Mouse (Mus musculus): Measurements from ENCODE around the gene Slc25a5.
A peak's percentile ranks its signal among the peaks of the same experiment; 100 is the strongest.

The Slc25a5 gene

DNA sequence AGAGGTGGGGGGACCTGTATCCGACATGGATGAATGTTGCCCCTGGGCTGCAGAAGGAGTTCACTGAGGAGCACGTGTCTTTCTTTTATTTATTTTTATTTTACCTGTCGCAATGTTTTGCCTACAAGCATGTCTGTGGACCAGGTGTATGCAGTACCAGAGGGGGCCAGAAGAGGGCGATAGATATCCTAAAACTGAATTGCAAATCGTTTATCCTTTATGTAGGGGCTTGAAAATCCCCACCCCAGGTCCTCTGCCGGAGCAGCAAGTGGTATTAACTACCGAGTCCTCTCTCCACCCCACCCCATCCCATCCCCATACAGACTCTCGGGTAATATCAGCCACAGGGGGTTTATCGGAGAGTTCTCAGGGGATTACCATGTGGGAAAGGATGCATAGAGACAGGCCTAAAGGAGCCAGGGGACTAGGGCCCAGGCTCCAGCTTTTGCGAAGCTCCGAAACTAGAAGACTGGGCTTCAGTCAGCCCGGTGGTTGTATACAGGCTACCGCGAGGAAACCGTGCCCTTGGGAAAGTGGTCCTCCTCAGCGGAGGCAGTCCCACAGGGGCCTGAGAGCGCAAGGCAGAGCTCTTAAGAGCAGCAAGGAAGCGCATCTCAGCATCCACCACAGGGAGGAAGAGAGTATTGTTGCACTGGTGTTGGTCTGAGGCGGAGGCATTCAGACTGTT lies 38.1 kb downstream of the Slc25a5 start:
- peak; percentile 74 for DNase-seq (ENCODE audit: low read depth, low spot score)

DNA sequence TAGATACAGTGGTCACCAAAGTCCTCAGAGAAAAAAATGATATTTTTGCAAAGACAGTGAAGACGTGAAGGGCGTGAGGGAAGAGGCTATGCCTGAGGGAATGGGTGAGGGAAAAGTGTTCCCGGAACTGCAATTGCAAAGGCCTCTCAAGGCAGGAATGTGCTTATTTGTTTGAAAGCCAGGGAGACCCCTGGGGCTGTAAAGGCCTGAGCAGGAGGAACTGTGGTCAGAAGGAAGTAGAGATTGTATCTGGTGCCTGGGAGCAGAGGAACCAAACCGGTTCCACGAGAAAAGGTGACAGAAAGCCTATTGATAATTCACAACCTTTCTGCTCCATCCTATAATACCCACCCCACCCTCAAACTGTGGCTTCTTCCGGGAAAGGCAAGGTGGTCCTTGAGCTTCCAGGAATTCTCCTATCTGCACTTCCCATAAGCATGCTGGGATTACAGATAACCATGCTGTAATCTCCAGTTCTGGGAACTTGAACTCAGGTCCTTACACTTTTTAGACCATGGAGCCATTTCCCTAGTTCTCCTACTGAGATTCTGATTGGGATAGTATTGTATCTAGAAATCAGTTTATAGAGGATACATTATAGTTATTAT lies 41.7 kb downstream of the Slc25a5 start:
- DNase-seq (ENCODE audit: low read depth, low spot score) = no peak

DNA sequence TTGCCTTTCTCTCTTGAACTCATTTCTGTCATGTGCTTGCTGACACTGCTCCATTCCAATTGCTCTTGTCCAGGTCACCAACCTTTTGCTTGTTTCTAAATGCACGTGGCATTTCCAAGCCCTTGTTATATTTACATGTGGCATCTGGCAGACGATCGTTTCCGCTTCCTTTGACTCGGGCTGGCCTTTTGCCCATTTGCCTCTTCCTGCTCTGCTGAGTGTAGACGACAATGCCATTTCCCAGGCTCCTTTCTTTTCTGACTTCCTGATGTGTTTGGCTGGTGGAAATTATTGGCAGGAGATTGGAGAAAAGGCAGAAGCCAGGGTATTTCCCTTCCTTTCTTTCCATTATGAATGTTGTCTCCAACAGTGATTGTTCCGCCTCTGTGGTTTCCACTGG lies 43.9 kb downstream of the Slc25a5 start:
- DNase-seq (ENCODE audit: low read depth, low spot score) = no peak

DNA sequence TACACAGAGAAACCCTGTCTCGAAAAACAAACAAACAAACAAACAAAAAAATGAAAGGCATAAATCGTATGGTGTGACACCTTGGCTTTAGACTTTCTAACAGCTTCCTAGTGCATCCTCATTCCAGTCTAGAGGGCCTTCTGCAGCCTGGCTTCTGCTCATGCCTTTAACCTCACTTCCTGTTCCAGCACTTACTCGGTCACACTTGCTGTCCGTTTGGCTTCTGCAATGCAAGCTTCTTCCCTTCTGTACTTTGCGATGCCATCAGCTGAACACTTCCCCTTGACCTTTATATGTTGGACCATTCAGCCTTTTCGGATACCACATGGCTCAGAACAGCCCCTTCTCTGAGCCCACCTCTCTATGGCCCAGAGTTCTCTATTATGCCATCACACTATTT lies 46.2 kb downstream of the Slc25a5 start:
- DNase-seq (ENCODE audit: low read depth, low spot score) = no peak

DNA sequence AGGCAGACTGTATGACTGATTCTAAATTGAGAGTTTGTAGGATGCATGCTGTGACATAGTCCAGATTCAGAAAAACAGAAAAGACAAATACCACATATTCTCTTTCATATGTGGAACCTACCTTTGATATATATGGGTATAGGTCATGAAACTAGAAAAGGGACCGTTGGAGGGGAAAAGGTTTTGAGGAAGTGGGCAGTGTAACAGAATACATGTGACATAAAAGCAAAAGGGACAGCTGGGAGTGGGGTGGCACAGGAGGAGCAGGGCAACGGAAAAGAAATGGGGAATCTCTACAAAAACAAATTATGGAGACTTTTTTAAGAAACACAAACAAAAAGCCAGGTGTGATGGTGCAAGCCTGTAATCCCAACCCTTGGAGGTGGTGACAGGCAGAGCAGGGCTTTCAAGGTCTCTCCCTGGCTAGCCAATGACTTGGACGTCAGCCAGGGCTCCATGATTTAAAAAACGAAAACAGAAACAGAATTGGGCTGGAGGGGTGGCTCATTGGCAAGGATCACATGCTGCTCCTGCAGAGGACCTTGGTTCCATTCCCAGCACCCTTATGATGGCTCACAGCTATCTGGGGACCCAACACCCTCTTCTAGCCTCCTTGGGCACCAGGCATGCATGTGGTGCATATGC lies 48.0 kb downstream of the Slc25a5 start:
- DNase-seq (ENCODE audit: low read depth, low spot score) = peak; percentile 56

DNA sequence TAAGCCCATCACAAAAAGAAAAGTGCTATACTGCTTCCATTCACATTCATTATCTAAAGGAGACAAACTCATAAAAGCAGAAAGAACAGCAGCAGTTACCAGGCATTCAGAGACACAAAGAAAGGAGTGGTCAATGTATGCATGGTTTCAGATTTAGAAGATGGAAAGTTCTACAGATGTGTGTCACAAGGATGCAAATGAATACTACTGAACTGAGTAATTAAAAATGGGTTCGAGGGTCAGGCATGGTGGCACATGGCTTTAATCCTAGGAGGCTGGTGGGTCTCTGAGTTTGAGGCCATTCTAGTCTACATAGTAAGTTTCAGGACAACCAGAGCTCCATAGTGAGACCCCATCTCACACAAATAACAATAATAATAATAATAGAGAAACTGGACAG lies 51.7 kb downstream of the Slc25a5 start:
- DNase-seq (ENCODE audit: low read depth, low spot score) = no peak
